Mouse (Mus musculus): ENCODE data around the gene Srrt. TPM values are rescaled to one million over a fixed set of nuclear protein-coding genes. Genes with fewer than 3 reads are reported as not detected.

Gene Srrt
- 100 to 1,000 TPM; 164 to 170 TPM for total RNA-seq (2021)

DNA sequence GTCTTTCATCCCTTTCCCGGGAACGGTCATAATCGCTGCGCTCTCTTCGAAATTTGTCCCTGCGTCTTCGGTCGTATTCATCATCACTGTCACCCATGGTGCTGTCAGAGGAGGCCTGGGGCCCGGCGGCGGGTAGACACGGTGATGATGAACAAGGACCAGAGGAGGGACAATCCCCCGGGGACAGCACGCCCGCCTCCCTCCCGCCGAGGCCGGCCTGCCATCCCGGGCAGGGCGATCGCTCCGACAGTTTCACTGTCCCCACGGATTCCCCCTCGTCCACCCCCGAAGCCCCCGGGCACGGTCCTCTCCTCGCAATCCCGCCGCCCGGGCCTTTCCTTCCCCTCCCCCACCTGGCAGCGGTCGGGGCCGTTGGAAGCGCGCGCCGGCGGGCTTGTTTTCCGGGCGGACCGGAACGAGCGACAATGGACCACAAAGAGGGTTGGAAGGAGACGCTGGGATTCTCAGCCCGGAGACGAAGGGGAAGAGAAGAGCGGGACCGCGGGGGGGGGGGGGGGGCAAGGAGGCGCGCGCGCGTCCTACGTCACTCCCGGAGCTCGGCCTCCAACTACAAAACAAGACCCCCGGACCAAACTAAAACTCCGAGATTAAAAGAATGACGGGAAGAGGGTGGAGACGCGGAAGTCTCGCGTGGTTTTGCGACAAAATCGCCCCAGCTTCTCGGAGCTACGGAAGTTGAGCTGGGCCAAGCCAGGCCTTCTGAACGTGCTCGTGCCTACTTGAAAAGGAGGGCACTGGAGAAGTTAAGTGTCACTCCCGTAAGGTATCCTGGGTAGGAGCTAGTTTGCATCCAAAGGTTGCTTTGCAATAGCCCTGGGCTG, at the start of gene Srrt:
Gene Srrt, minus strand, starts transcription at position 604 of the 842 bp plus-strand sequence.
- DNase-seq (ENCODE audit: extremely low spot score in 1 of 2, low spot score in 2 of 2), result peak; percentile 94 to 95
- intact Hi-C loops (cut with DNase I), result no loop called here

GRCm38 (mm10) chr5:137354091-137354490, 46.6 kb upstream of the Srrt start:
- intact Hi-C loops (cut with DNase I), result no loop called here
- no peak for DNase-seq (ENCODE audit: extremely low spot score in 1 of 2, low spot score in 2 of 2)

DNA sequence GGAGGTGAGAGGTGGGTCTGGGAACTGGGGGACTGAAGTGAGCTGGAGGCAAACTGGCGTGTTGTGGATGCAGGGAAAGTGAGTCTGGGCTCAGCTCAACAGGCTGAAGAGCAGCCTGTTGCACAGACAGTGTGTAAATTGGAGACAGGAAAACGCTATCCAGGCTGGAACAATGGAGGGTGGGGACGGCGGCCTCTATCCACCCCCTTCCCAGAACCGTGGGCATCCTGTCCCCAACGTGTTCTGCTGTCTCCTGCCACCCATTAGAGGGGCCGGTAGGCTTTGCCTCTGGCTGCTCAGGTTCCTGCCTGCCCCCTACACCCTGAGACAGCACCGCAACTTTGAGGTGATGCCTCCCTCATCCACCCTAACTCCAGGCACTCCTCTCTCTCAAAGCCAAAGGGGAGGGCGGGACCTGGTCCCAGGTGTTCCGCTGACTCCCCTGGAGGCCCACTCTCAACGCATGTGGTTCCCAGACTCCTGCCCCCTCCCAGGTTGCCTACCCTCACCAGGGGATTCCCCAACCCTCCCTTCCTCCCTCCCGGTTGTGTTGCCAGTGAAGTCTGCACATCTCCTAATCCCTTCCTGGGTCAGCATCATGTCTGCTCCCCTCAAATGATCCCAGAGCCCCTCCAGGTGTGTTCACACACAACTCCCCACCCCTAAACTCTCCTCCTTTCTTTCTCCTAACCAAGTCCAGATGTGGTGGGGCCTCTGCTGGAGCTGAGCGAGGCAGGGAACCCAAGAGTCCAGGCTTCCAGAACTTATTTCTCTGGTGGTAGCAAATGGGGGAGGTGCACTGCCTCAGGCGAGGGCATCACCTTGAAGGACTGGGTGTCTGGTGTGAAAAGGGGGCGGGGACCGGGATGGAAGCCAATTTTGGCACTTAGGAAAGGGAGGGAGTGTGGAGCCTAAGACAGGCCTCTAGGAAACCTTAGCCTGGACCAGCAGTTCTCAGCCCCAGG, 44.8 kb upstream of the Srrt start:
- peak in 1 of 2 experiments; percentile 54 for DNase-seq (ENCODE audit: extremely low spot score in 1 of 2, low spot score in 2 of 2)
- intact Hi-C loops (cut with DNase I), result no loop called here

DNA sequence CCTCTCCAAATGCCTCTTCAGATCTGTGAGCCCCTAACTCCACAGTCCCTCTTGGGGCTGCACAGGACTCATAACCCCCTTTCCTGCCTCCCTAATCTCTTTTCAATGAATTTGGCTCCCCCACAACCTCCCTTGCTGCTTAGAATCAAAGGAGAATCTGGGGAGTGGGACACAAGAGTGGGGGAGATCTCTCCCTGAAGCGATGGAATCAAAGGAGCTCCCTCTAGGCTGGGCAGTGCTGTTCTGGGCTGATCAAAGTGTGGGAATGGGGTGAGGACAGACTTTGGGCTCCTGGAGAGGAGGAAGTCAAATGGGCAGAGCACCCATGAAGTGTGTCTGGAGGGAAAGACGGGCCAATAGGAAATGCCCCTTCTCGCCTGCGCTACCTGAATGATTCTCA, 43.9 kb upstream of the Srrt start:
- DNase-seq (ENCODE audit: extremely low spot score in 1 of 2, low spot score in 2 of 2), result no peak
- intact Hi-C loops (cut with DNase I), result no loop called here

GRCm38 (mm10) chr5:137351058-137351380, 43.5 kb upstream of the Srrt start:
- intact Hi-C loops (cut with DNase I), result no loop called here
- DNase-seq (ENCODE audit: extremely low spot score in 1 of 2, low spot score in 2 of 2), result no peak

- intact Hi-C loops (cut with DNase I), result no loop called here
- no peak for DNase-seq (ENCODE audit: extremely low spot score in 1 of 2, low spot score in 2 of 2)
These were observed 43.0 kb upstream of the Srrt start for GRCm38 (mm10) chr5:137350205-137351057.

- peak; percentile 58 to 94 for DNase-seq (ENCODE audit: extremely low spot score in 1 of 2, low spot score in 2 of 2)
- intact Hi-C loops (cut with DNase I), result no loop called here
These were observed 42.1 kb upstream of the Srrt start, which contains the start of gene Ephb4 for GRCm38 (mm10) chr5:137349384-137350204. Ephb4 (plus strand) TSS chr5:137350109.

GRCm38 (mm10) chr5:137348482-137349383, 41.3 kb upstream of the Srrt start:
- intact Hi-C loops (cut with DNase I), result no loop called here
- DNase-seq (ENCODE audit: extremely low spot score in 1 of 2, low spot score in 2 of 2), result peak in 1 of 2 experiments; percentile 82

- intact Hi-C loops (cut with DNase I), result no loop called here
- no peak for DNase-seq (ENCODE audit: extremely low spot score in 1 of 2, low spot score in 2 of 2)
These were observed 40.4 kb upstream of the Srrt start for GRCm38 (mm10) chr5:137347856-137348255.

DNA sequence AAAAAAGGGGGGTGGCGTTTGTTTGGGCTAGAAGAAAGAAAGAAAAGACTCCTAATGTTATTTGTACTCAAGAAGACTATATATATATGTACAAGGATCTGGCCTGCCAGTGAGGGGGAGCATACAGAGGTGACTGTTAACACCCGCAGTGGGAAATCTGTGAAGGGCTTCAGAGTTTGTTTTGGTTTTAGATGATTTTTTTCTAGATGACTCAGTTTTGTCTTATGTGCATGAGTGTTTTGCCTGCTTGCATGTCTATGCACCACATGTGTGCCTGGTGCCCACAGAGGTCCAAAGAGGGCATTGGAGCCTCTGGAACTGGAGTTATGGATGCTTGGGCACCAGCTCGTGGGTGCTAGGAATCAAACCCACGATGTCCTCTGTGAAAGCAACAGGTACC, 39.5 kb upstream of the Srrt start:
- intact Hi-C loops (cut with DNase I), result no loop called here
- DNase-seq (ENCODE audit: extremely low spot score in 1 of 2, low spot score in 2 of 2), result no peak

GRCm38 (mm10) chr5:137346388-137346787, 38.9 kb upstream of the Srrt start:
- no peak for DNase-seq (ENCODE audit: extremely low spot score in 1 of 2, low spot score in 2 of 2)
- intact Hi-C loops (cut with DNase I), result no loop called here

DNA sequence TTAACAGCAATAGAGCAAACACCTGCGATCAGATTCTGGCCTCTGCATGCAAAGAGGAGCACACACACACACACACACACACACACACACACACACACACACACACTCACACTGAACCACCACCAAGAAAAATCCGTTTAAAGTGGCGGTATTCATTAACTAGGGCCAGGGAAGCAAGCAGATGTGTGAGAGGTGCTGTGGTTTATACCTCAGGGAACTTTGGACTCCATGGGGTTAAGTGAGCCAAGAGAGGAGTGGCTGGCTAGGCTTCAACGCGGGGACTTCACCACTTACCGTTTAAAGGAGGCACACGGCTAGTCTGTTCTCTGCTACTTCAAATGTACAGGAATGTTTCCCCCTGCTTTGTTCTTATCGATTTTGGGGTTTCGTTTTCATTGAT, 38.3 kb upstream of the Srrt start:
- intact Hi-C loops (cut with DNase I), result no loop called here

GRCm38 (mm10) chr5:137343869-137344268, 36.4 kb upstream of the Srrt start:
- no peak for DNase-seq (ENCODE audit: extremely low spot score in 1 of 2, low spot score in 2 of 2)
- intact Hi-C loops (cut with DNase I), result no loop called here

More for the DNA sequence above, 38.3 kb upstream of the Srrt start:
- no peak for DNase-seq (ENCODE audit: extremely low spot score in 1 of 2, low spot score in 2 of 2)

GRCm38 (mm10) chr5:137343412-137343811, 35.9 kb upstream of the Srrt start:
- intact Hi-C loops (cut with DNase I), result no loop called here
- no peak for DNase-seq (ENCODE audit: extremely low spot score in 1 of 2, low spot score in 2 of 2)

GRCm38 (mm10) chr5:137342407-137343012, 35.0 kb upstream of the Srrt start:
- intact Hi-C loops (cut with DNase I), result no loop called here
- DNase-seq (ENCODE audit: extremely low spot score in 1 of 2, low spot score in 2 of 2), result no peak

DNA sequence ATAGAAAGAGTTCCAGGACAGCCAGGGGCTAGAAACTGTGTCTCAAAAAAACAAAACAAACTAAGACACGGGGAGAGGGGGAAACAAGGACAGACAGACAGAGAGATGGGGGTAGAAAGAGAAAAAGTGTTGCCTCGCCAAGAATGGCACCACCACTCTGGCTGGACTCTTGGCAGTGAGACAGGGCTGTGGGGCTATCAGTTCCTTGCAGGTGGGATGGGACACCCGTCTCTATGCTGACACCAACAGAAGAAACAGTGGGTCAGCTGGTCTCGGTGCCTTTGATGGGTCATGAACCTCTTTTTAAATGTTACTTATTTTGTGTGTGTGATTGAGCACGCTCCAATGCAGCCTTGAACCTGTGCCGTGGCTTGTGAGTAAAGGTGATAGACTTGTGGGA, 32.7 kb upstream of the Srrt start:
- intact Hi-C loops (cut with DNase I), result no loop called here
- DNase-seq (ENCODE audit: extremely low spot score in 1 of 2, low spot score in 2 of 2), result no peak

Data from left cerebral cortex, postnatal 10 days (tissue).